Comparison of ENCODE assay signal across 7 mouse cellular contexts in genomic region chr2:4400771-4401596, GRCm38 (mm10).
DNase-seq lines count a peak whose midpoint lies in the region; ATAC-seq and TF ChIP-seq lines count a peak whose summit lies in the region.

No protein-coding gene starts in this region.

- ATAC-seq in granulocyte monocyte progenitor cell, adult 5-6 weeks (replicated peaks; ENCODE audit: poor library complexity, severe bottlenecking), result peak; percentile 57
- ATAC-seq in intestine, postnatal 0 days, result peak; percentile 63
- ATAC-seq in limb, embryonic 13.5 days (ENCODE audit: low FRiP score, low read depth), result peak; percentile 62
- ATAC-seq in midbrain, embryonic 11.5 days (ENCODE audit: low FRiP score), result peak; percentile 78
- ATAC-seq in stomach, embryonic 14.5 days (ENCODE audit: insufficient number of reproducible peaks, insufficient read depth, low FRiP score, low read depth), result peak; percentile 74; the same call in 1 of the 2 replicates

- 2% methylated on average over 57 of the region's 74 CpGs for WGBS in intestine, postnatal 0 days
- under 1% methylated on average over 63 of the region's 74 CpGs for WGBS in limb, embryonic 13.5 days
- WGBS in midbrain, embryonic 11.5 days, result under 1% methylated on average over 65 of the region's 74 CpGs
- under 1% methylated on average over 74 of the region's 74 CpGs for WGBS in stomach, embryonic 14.5 days

- peak overlapping the region; percentile 77 for H3K4me2 ChIP-seq in intestine, postnatal 0 days (replicated peaks; ENCODE audit: low read depth)
- peak overlapping the region; percentile 84 for H3K4me2 ChIP-seq in limb, embryonic 13.5 days (replicated peaks)
- H3K4me2 ChIP-seq in midbrain, embryonic 11.5 days, result peak overlapping the region; percentile 72
- peak overlapping the region; percentile 78 for H3K4me2 ChIP-seq in stomach, embryonic 14.5 days (replicated peaks; ENCODE audit: low read depth, low read length)

- no peak for TF ChIP-seq CTCF in intestine, postnatal 0 days (IDR thresholded peaks at IDR 0.05; ENCODE audit: low read depth)

- H3K27ac ChIP-seq in intestine, postnatal 0 days (ENCODE audit: low read depth, low read length), result peak overlapping the region; percentile 66; the same call in 1 of the 2 replicates
- peak overlapping the region; percentile 96 for H3K27ac ChIP-seq in limb, embryonic 13.5 days
- peak overlapping the region; percentile 96 for H3K27ac ChIP-seq in midbrain, embryonic 11.5 days (ENCODE audit: low read depth, low read length)
- H3K27ac ChIP-seq in stomach, embryonic 14.5 days (ENCODE audit: low read length), result peak overlapping the region; percentile 73

- no peaks in the 10 kb centered on the region for H3K4me1 ChIP-seq in intestine, postnatal 0 days (replicated peaks; ENCODE audit: control insufficient read depth, insufficient read depth, low read length)
- peaks cover 70% of the 10 kb centered on the region for H3K4me1 ChIP-seq in limb, embryonic 13.5 days
- peaks cover 8% of the 10 kb centered on the region; the same call in 1 of the 2 replicates for H3K4me1 ChIP-seq in midbrain, embryonic 11.5 days (ENCODE audit: control insufficient read depth, insufficient read depth, low read length)
- 0 out of 2 replicates have a peak, but pooled peaks cover 3% of the 10 kb centered on the region for H3K4me1 ChIP-seq in stomach, embryonic 14.5 days (ENCODE audit: control insufficient read depth, insufficient read depth, low read length)

- H3K36me3 ChIP-seq in intestine, postnatal 0 days (ENCODE audit: control insufficient read depth, insufficient read depth), result no peaks in the 10 kb centered on the region
- 0 out of 2 replicates have a peak, but pooled peaks cover 3% of the 10 kb centered on the region for H3K36me3 ChIP-seq in limb, embryonic 13.5 days
- no peaks in the 10 kb centered on the region for H3K36me3 ChIP-seq in midbrain, embryonic 11.5 days (ENCODE audit: control insufficient read depth, insufficient read depth, low read length)
- no peaks in the 10 kb centered on the region for H3K36me3 ChIP-seq in stomach, embryonic 14.5 days (ENCODE audit: control insufficient read depth, insufficient read depth, low read length)

- H3K9me3 ChIP-seq in intestine, postnatal 0 days (ENCODE audit: control insufficient read depth), result no peaks in the 10 kb centered on the region
- no peaks in the 10 kb centered on the region for H3K9me3 ChIP-seq in limb, embryonic 13.5 days
- no peaks in the 10 kb centered on the region for H3K9me3 ChIP-seq in midbrain, embryonic 11.5 days (ENCODE audit: control insufficient read depth, low read length)
- H3K9me3 ChIP-seq in stomach, embryonic 14.5 days (ENCODE audit: control insufficient read depth, low read depth, low read length), result no peaks in the 10 kb centered on the region

- peak; percentile 26 to 55 for DNase-seq in adrenal gland, postnatal 4 days (ENCODE audit: low spot score in 2 of 2)
- DNase-seq in embryo, embryonic 11.5 days (ENCODE audit: low read depth, low spot score), result peak; percentile 45
- peak; percentile 97 for DNase-seq in midbrain, embryonic 11.5 days (ENCODE audit: low spot score, missing footprints)

- peaks cover 6% of the 10 kb centered on the region; the same call in 1 of the 2 replicates for H3K27me3 ChIP-seq in intestine, postnatal 0 days (replicated peaks; ENCODE audit: control insufficient read depth, insufficient read depth, low read length)
- no peaks in the 10 kb centered on the region for H3K27me3 ChIP-seq in limb, embryonic 13.5 days
- no peaks in the 10 kb centered on the region for H3K27me3 ChIP-seq in midbrain, embryonic 11.5 days (ENCODE audit: control insufficient read depth, insufficient read depth, low read length)
- H3K27me3 ChIP-seq in stomach, embryonic 14.5 days (ENCODE audit: control insufficient read depth, insufficient read depth, low read length), result no peaks in the 10 kb centered on the region

- H3K4me3 ChIP-seq in intestine, postnatal 0 days (ENCODE audit: low read depth, low read length), result peak overlapping the region; percentile 65
- peak overlapping the region; percentile 71 for H3K4me3 ChIP-seq in limb, embryonic 13.5 days
- peak overlapping the region; percentile 81 for H3K4me3 ChIP-seq in midbrain, embryonic 11.5 days (ENCODE audit: low read depth, low read length)
- H3K4me3 ChIP-seq in stomach, embryonic 14.5 days (ENCODE audit: low read depth, low read length), result peak overlapping the region; percentile 60

- H3K9ac ChIP-seq in intestine, postnatal 0 days (ENCODE audit: low read depth, low read length), result peak overlapping the region; percentile 61
- H3K9ac ChIP-seq in limb, embryonic 13.5 days, result peak overlapping the region; percentile 92
- peak overlapping the region; percentile 98 for H3K9ac ChIP-seq in midbrain, embryonic 11.5 days (ENCODE audit: low read length)
- peak overlapping the region; percentile 64 for H3K9ac ChIP-seq in stomach, embryonic 14.5 days (replicated peaks; ENCODE audit: low read depth, low read length)

Comparison
In these comparisons a context has a peak if more than half of its experiments do, and no peak if none do; other contexts are left out.
1. Peak in every context shown above with its lines: DNase-seq, ATAC-seq, H3K4me3 ChIP-seq and H3K27ac ChIP-seq.
2. DNase-seq: peak in every context shown above with its lines; median percentile 97 in midbrain, embryonic 11.5 days; 45 in embryo, embryonic 11.5 days; 40 in adrenal gland, postnatal 4 days.